Mouse (Mus musculus) embryonic facial prominence, embryonic 11.5 days (tissue): ENCODE data around the gene Ctbs. TPM values are rescaled to one million over a fixed set of nuclear protein-coding genes. Genes with fewer than 3 reads are reported as not detected.
A peak's percentile ranks its signal among the peaks of the same experiment; 100 is the strongest.
"Not testable (repeated sequence)": the region's sequence is repeated elsewhere in the genome, so short reads cannot be mapped to it uniquely, and the experiment has no call there.

Experiments used
- ATAC-seq: fragments of 200-750 bp; cut with Nextera tagmentation; replicated peaks from 2 replicates; pipeline ENCODE4 v1.8.0; 2017; ENCODE audit warnings: low read depth; ENCODE audit not compliant: insufficient number of reproducible peaks, low FRiP score, low TSS enrichment
- DNase-seq: peaks from one replicate; pipeline ENCODE4 v3.0.0-alpha.2; 2015; ENCODE audit warnings: low spot score
- H3K27ac ChIP-seq: fragments of 300-500 bp; sonication (generic); replicated peaks from 2 replicates; pipeline ENCODE4 v1.5.1; 2014; ENCODE audit warnings: mild to moderate bottlenecking, low read depth, low read length, control low read depth
- H3K27me3 ChIP-seq: fragments of 300-500 bp; sonication (generic); 2 replicates; pipeline ENCODE4 v1.6.1; 2014; ENCODE audit warnings: mild to moderate bottlenecking, low read length, moderate library complexity, mixed read lengths; ENCODE audit not compliant: control insufficient read depth, insufficient read depth
- H3K36me3 ChIP-seq: fragments of 300-500 bp; sonication (generic); replicated peaks from 2 replicates; pipeline ENCODE4 v1.6.1; 2014; ENCODE audit warnings: low read depth, mild to moderate bottlenecking, low read length, moderate library complexity, mixed read lengths; ENCODE audit not compliant: control insufficient read depth, insufficient read depth
- H3K4me1 ChIP-seq: fragments of 300-500 bp; sonication (generic); 2 replicates; pipeline ENCODE4 v1.6.1; 2014; ENCODE audit warnings: low read length, mixed read lengths; ENCODE audit not compliant: control insufficient read depth, insufficient read depth
- H3K4me2 ChIP-seq: fragments of 300-500 bp; sonication (generic); 2 replicates; pipeline ENCODE4 v1.6.1; 2014; ENCODE audit warnings: low read depth, mild to moderate bottlenecking, control low read depth, low read length, moderate library complexity
- H3K4me3 ChIP-seq: fragments of 300-500 bp; sonication (generic); 2 replicates; pipeline ENCODE4 v1.5.1; 2014; ENCODE audit warnings: low read depth, low read length, control low read depth
- H3K9ac ChIP-seq: fragments of 300-500 bp; sonication (generic); replicated peaks from 2 replicates; pipeline ENCODE4 v1.6.1; 2014; ENCODE audit warnings: mild to moderate bottlenecking, control low read depth, low read length
- H3K9me3 ChIP-seq: fragments of 300-500 bp; sonication (generic); replicated peaks from 2 replicates; pipeline ENCODE4 v1.6.1; 2016; ENCODE audit warnings: mild to moderate bottlenecking, low read length, inconsistent platforms, mixed read lengths; ENCODE audit not compliant: control insufficient read depth
- WGBS: fragments of 180-500 bp; shearing (Covaris S2); extraction: QIAGEN DNeasy Blood & Tissue Kit; methylation state at CpG from one replicate; pipeline ENCODE4 v1.1.7; 2014; 5-methylcytosine and 5-hydroxymethylcytosine counted together
- polyA plus RNA-seq: library from polyadenylated mRNA; unstranded; fragments of >200 nt; fragmentation: Nextera tagmentation; extraction: Ambion mirVana; gene quantifications from 2 replicates; pipeline ENCODE4 v1.2.1, GENCODE M21; 2014

Ctbs gene
- polyA plus RNA-seq, 1 experiment from 2014 or later, result 6.7 TPM

DNA sequence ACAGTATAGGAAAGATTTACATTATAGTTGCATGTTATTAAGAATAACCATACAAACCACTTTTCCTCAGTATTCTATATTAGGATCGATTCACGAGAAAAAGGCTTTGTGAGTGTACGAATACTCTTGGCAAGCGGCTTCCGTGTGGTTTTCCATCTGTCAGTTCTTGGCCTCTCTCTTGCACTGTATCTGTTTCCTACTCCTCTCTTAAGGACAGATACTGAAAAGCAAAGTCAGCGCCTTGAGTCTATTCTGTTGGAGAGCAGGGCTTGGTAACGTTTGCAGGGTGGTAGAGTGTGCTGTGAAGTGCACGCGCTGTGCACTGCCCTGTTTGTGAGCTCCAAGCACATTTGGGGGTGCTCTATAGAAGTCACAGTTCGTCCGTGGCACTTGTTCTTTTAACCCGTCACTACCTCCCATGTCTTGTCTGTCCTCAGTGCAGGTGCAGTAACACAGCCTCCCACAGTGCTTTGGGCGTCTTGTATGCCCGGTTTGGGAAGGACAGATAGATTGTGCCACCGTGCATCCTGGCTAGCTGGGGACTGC is 29.5 kb upstream of the Ctbs start:
- Histone ChIP-seq H3K36me3 (no peaks in the 10 kb centered on the region; the same call in 1 of the 2 replicates), H3K4me2 (no peak overlapping the region), H3K9ac (no peak overlapping the region), H3K4me1 (no peaks in the 10 kb centered on the region), H3K9me3 (no peaks in the 10 kb centered on the region), H3K4me3 (no peak overlapping the region), H3K27me3 (no peaks in the 10 kb centered on the region), H3K27ac (no peak overlapping the region)
- 90% methylated on average over 15 of the region's 15 CpGs for WGBS
- ATAC-seq (no peak), DNase-seq (no peak)

DNA sequence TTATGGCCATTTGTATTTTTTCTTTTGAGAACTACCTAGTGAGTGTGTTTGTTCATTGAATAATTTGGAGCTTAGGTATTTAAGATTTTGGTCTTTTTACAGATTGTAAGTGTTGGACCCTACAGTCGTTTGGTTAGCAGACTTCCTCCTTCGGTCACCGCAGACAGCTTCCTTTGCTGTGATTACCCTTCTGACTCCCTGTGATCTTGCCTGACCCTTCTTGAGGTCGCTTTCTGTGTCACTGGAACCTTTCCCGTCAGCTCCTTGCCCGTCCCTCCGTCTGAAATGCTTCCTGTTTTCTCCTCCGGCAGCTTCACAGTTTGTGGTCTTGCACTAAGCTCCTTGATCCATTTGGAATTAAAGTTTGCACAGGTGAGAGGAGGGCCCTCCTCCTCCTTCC is 27.8 kb upstream of the Ctbs start:
- Histone ChIP-seq H3K4me3 (no peak overlapping the region), H3K27me3 (no peaks in the 10 kb centered on the region), H3K4me1 (no peaks in the 10 kb centered on the region), H3K9ac (no peak overlapping the region), H3K36me3 (no peaks in the 10 kb centered on the region; the same call in 1 of the 2 replicates), H3K27ac (no peak overlapping the region), H3K4me2 (no peak overlapping the region), H3K9me3 (no peaks in the 10 kb centered on the region)
- 34% methylated on average over 8 of the region's 8 CpGs for WGBS
- ATAC-seq (no peak), DNase-seq (no peak)

DNA sequence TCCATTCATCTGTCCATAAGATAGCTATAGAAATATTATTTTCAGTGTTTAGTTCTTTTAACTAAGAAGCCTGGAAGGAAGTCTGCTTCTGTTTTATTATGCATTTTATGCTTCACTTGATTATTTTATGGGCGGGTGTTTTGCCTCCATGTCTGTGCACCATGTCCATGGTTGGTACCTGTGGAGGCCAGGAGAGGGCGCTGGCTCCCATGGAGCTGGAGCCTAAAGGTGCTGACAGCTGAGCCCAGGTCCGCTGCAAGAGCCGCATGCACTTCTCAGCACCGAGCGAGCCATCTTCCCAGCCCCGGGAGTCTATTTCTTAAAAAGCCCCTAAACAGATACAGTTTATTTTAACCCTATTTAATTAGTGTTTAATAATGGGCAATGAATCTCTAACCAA is 25.9 kb upstream of the Ctbs start:
- H3K4me2 ChIP-seq, result no peak overlapping the region
- H3K27ac ChIP-seq, result no peak overlapping the region
- H3K27me3 ChIP-seq, result no peaks in the 10 kb centered on the region
- no peaks in the 10 kb centered on the region for H3K9me3 ChIP-seq
- no peak overlapping the region for H3K9ac ChIP-seq
- no peak for DNase-seq
- ATAC-seq, result no peak
- H3K4me3 ChIP-seq, result no peak overlapping the region
- no peaks in the 10 kb centered on the region for H3K4me1 ChIP-seq
- H3K36me3 ChIP-seq, result no peaks in the 10 kb centered on the region; the same call in 1 of the 2 replicates
- WGBS, result 83% methylated on average over 7 of the region's 7 CpGs

DNA sequence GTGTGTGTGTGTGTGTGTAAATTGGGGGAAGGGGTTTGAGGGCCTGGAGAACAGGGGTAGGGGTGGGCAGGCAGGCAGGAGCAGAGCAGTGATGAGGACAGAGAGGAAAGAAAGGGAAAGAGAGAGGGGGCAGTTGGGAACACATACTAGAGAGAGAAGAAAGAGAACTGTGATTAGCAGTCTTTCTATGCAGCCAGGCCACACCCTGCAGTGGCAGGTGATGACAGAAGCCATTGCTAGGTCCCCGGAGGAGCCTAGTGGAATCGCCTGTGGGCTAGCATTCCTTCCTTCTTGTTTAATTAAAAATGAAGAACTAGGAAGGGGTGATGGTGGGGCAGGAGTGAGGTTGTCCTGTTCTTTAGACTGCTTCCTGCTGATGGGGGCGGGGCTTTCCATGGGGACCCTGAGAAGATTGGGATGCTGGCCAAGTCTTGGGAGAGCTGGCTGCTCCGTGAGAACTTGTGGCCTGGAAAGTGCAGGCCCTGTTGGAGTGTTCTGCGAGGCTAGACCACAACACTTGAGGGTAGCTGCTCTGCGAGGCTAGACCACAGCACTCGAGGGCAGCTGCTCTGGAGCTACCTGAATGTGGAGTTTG is 25.2 kb upstream of the Ctbs start:
- WGBS, result 74% methylated on average over 7 of the region's 7 CpGs
- Histone ChIP-seq H3K27ac (no peak overlapping the region), H3K4me1 (no peaks in the 10 kb centered on the region), H3K9me3 (no peaks in the 10 kb centered on the region), H3K36me3 (no peaks in the 10 kb centered on the region; the same call in 1 of the 2 replicates), H3K9ac (no peak overlapping the region), H3K4me3 (no peak overlapping the region), H3K4me2 (no peak overlapping the region), H3K27me3 (no peaks in the 10 kb centered on the region)
- 0 out of 2 replicates have a peak, but pooled peaks have one; percentile 29 for ATAC-seq
- no peak for DNase-seq

DNA sequence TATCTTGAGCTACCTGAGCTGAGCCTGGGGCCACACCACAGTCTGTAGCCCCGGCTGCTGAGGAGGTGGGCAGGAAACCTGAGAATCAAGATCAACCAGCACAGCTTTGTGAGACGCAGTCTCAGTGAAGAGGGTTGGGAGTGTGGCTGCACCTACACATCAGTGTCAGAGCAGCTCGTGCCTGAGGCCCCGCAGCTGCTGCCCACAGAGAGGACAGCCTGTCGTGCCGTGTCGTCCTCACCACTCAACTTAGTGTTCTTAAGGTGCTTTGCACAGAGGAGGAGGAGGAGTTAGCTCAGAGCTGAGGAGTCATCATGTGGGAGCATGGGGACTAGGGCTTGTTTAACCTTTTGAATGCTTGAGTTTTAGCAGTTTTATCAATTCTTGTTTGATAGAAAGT is 23.7 kb upstream of the Ctbs start:
- Histone ChIP-seq H3K4me1 (no peaks in the 10 kb centered on the region), H3K9me3 (no peaks in the 10 kb centered on the region), H3K27ac (no peak overlapping the region), H3K9ac (no peak overlapping the region), H3K4me3 (no peak overlapping the region), H3K4me2 (no peak overlapping the region), H3K27me3 (no peaks in the 10 kb centered on the region), H3K36me3 (no peaks in the 10 kb centered on the region; the same call in 1 of the 2 replicates)
- DNase-seq, result no peak
- 76% methylated on average over 7 of the region's 7 CpGs for WGBS
- no peak for ATAC-seq

DNA sequence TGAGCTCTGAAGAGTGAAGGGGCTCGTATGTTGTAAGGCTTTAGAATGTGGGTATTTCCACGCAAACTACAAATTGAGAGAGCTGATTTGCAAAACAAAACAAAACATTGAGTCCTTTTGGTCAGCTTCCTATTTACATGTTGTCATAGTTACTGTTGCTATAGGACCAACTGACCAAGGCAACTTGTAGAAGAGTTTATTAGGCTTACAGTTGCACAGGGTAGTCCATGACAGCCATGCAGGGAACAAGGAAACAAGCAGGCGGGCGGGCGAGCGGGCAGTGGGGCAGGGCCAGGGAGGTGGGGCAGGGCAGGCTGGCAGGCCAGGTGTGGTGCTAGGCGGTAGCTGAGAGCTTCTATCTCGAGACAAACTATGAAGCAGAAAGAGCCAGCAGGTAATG is 23.1 kb upstream of the Ctbs start:
- H3K27me3 ChIP-seq, result no peaks in the 10 kb centered on the region
- no peak overlapping the region for H3K9ac ChIP-seq
- H3K4me1 ChIP-seq, result no peaks in the 10 kb centered on the region
- H3K4me3 ChIP-seq, result no peak overlapping the region
- no peaks in the 10 kb centered on the region; the same call in 1 of the 2 replicates for H3K36me3 ChIP-seq
- 94% methylated on average over 8 of the region's 8 CpGs for WGBS
- no peak for ATAC-seq
- H3K9me3 ChIP-seq, result no peaks in the 10 kb centered on the region
- no peak overlapping the region for H3K27ac ChIP-seq
- H3K4me2 ChIP-seq, result no peak overlapping the region
- no peak for DNase-seq

DNA sequence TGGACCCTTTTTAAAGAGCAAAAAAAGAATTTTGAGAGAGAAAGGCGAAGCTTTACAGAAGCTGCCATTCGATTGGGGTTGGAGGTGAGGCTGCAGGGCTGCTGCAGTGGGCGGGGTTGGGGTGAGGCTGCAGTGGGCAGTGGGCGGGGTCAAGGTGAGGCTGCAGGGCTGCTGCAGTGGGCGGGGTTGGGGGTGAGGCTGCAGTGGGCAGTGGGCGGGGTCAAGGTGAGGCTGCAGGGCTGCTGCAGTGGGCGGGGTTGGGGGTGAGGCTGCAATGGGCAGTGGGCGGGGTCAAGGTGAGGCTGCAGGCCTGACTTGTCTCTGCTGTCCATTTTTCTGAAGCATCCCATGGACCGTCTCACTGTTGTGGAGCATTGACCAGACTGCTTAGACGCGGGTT is 16.5 kb upstream of the Ctbs start:
- not testable (repeated sequence) for H3K36me3 ChIP-seq, DNase-seq, H3K9me3 ChIP-seq, H3K4me2 ChIP-seq, H3K27me3 ChIP-seq, H3K27ac ChIP-seq, H3K4me1 ChIP-seq, H3K9ac ChIP-seq, ATAC-seq, H3K4me3 ChIP-seq
- WGBS, result 86% methylated on average over 11 of the region's 11 CpGs

DNA sequence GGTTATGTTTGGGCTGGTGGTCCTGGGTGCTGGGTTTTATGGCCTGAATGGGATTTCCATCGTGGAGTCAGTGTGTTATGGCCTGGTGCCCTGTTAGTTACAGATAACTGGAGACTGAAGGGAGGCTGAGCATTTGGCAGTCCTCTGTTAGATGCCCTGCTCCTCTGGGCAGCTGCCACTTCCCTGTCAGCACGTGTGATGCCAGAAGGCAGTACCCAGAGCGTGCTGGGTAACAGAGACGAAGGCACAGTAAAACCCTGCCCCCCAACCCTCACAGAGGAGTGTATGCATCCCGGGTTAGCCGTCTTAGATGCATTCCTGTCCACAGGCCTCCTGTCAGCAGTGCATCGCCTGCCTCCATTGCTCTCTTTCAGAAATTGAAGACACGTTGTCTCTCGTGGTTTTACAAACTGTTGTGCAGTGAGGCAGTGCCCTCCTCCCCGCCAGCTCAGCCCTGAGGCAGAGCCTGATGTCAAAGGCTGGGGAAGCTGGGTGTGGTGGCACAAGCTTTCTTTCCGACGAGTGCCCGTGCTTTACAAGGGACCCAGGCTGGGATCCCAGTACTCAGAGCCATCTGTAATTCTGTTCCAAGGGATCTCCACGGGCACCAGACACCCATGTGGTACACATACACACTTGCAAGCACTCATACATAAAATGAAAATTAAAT is 15.8 kb upstream of the Ctbs start:
- Histone ChIP-seq H3K4me3 (no peak overlapping the region), H3K27ac (no peak overlapping the region), H3K9ac (no peak overlapping the region), H3K4me1 (no peaks in the 10 kb centered on the region), H3K27me3 (no peaks in the 10 kb centered on the region), H3K36me3 (peaks cover 6% of the 10 kb centered on the region), H3K9me3 (no peaks in the 10 kb centered on the region), H3K4me2 (no peak overlapping the region)
- 91% methylated on average over 14 of the region's 14 CpGs for WGBS
- ATAC-seq, result no peak
- no peak for DNase-seq
